Mouse (Mus musculus): ENCODE data around the gene Prkar1b. TPM values are rescaled to one million over a fixed set of nuclear protein-coding genes. Genes with fewer than 3 reads are reported as not detected.
A peak's percentile ranks its signal among the peaks of the same experiment; 100 is the strongest.

Prkar1b gene
- polyA plus RNA-seq, 1 experiment from 2014 or later: 9.4 TPM

DNA sequence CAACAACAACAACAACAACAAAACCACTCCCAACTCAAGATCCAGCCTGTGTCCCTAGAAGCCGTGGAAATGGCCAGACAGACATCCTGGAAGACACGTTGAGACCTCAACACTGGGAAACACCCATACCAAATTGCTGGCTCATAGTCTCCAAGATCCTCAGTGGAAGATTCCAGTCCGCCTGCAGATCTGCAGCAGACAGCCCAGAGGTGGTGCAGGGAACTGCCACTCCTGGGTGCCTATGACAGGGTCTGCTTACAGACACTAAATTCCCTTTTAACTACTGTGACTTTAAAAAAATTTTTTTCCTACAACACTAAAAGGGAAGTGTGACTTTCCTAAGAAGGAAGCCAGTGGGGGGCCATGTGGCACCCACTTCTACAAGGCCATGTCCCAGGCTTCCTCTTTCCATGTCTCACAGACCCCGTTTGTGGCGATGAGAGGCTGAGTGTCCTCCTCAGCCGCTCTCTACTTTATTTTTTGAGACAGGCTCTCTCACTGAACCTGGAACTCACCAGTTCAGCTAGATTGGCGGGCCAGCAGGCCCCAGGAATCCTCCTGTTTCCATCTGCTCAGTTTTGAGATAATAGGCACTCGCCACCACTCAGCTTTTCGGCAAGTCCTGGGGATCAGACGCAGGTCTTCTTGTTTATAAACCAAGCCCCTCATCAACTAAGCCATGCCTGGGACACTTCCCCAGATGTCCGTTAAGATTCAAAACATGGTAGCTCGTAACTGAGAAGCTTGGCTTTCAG is 125.3 kb downstream of the Prkar1b start:
- Histone ChIP-seq H3K4me1 (peaks cover 8% of the 10 kb centered on the region), H3K9ac (no peak overlapping the region), H3K36me3 (no peaks in the 10 kb centered on the region), H3K27me3 (replicated peaks) (no peaks in the 10 kb centered on the region), H3K4me3 (no peak overlapping the region), H3K4me2 (no peak overlapping the region), H3K27ac (replicated peaks) (no peak overlapping the region), H3K9me3 (no peaks in the 10 kb centered on the region)
- no peak for ATAC-seq (ENCODE audit: extremely low read depth, insufficient number of reproducible peaks, low FRiP score, low TSS enrichment)
- WGBS: 42% methylated on average over 12 of the region's 12 CpGs

DNA sequence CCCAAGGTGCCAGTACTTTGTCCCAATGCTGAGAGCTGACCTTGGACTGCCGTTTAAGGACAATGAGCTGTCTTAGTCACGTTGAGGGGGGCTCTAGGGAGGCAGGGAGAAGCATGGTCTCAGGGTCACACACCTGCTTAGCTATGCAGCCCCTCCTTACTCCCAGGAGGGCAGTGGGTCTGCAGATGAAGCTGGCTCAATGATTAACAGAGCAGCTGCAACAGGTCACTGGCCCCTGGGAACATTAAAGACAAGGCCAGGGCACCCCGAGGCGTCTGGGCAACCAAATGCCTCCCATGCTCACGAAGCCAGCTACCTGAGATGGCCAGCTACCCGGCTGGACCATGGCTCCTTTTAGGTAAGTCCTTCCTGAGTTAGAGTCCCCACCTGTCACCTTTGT is 129.2 kb downstream of the Prkar1b start:
- Histone ChIP-seq H3K27ac (replicated peaks) (no peak overlapping the region), H3K36me3 (no peaks in the 10 kb centered on the region), H3K9ac (no peak overlapping the region), H3K27me3 (replicated peaks) (no peaks in the 10 kb centered on the region), H3K9me3 (no peaks in the 10 kb centered on the region), H3K4me1 (peaks cover 24% of the 10 kb centered on the region), H3K4me3 (no peak overlapping the region), H3K4me2 (no peak overlapping the region)
- ATAC-seq (ENCODE audit: extremely low read depth, insufficient number of reproducible peaks, low FRiP score, low TSS enrichment): no peak
- WGBS: 68% methylated on average over 6 of the region's 6 CpGs

DNA sequence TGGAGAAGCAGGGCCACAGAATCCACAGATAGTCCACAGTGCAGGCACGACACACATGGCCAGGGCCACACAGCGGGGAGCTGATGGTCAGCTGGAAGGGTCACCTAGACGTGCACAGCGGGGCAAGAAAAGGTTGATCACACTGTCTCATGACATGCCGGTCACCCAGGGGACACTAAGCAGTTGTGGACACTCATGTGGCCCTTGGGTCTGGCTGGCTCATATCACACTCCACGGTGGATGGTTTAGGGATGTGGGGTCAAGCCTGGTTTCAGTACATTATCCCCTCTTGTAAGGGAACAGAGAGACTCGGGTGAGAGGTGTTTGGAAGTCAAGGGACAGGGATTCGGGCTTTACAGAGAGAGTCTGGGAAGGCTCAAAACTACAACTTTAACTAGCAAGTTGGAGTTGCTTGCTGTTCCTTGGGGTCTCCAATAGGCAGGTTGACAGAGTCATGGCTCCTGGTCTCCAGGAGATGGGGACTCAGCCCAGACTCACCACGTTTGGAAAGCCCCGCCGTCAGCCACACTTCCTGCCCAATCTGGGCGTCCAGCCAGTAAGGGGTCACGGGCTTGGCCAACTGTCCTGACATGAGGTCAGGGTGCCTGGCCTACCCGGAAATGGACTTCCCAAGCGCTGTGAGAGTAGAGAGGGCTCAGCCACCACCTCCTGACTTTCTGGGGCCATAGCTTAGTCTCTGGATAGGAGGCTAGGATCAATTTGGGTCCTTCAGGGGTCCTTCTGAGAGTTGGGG is 132.3 kb downstream of the Prkar1b start:
- no peak overlapping the region for H3K27ac ChIP-seq (replicated peaks)
- WGBS: 58% methylated on average over 15 of the region's 15 CpGs
- no peak for ATAC-seq (ENCODE audit: extremely low read depth, insufficient number of reproducible peaks, low FRiP score, low TSS enrichment)

DNA sequence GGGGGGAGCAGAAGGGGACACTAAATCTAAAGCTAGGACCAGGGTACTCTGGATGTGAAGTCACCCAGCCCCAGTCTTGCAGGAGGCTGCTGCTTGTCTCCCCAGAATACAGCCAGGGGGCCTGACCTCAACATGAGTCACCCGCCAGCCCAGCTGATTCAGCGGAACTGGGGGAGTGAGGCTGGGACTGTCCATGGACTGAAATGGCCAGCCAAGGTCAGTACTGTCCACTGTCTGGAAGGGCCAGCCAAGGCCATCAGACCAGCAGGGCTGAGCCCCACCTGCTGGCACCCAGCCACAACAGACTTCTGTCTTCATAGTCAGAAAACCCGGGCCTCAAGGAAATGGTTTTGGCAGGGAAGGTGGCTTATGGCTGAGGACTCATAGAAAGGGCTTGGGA is 134.7 kb downstream of the Prkar1b start:
- H3K9ac ChIP-seq: no peak overlapping the region
- H3K4me1 ChIP-seq: peaks cover 28% of the 10 kb centered on the region
- H3K4me3 ChIP-seq: no peak overlapping the region
- no peaks in the 10 kb centered on the region for H3K27me3 ChIP-seq (replicated peaks)
- WGBS: 51% methylated on average over 3 of the region's 3 CpGs
- no peak overlapping the region for H3K27ac ChIP-seq (replicated peaks)
- H3K36me3 ChIP-seq: no peaks in the 10 kb centered on the region
- no peak overlapping the region for H3K4me2 ChIP-seq
- H3K9me3 ChIP-seq: no peaks in the 10 kb centered on the region
- no peak for ATAC-seq (ENCODE audit: extremely low read depth, insufficient number of reproducible peaks, low FRiP score, low TSS enrichment)

More for the DNA sequence above, 132.3 kb downstream of the Prkar1b start:
- no peak overlapping the region for H3K4me3 ChIP-seq
- H3K4me1 ChIP-seq: peaks cover 28% of the 10 kb centered on the region
- H3K27me3 ChIP-seq (replicated peaks): no peaks in the 10 kb centered on the region
- no peaks in the 10 kb centered on the region for H3K36me3 ChIP-seq
- H3K9me3 ChIP-seq: no peaks in the 10 kb centered on the region
- no peak overlapping the region for H3K4me2 ChIP-seq
- H3K9ac ChIP-seq: no peak overlapping the region

DNA sequence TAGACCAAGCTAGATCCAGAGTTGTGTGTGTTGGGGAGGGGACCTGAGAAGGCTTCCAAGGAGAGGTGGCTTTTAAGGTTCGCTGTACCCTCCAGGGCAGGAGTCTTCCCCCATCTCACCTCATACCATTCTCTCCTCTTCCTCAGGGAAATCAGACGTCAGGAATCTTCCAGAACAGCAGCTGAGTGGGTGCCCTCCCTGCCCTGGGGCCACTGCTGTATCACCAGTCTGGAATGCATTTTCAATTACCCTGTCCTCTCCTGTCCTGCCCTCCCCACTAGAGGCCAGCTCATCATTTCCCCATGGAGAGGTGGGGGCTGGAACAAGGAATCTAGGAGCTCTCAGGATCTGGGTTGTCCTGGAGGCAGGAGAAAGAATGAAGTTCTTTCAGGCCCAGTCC is 139.2 kb downstream of the Prkar1b start:
- ATAC-seq (ENCODE audit: extremely low read depth, insufficient number of reproducible peaks, low FRiP score, low TSS enrichment): no peak
- Histone ChIP-seq H3K27me3 (replicated peaks) (peaks cover 19% of the 10 kb centered on the region; the same call in 1 of the 2 replicates), H3K4me3 (no peak overlapping the region), H3K36me3 (no peaks in the 10 kb centered on the region), H3K27ac (replicated peaks) (no peak overlapping the region), H3K4me1 (peaks cover 12% of the 10 kb centered on the region), H3K9me3 (no peaks in the 10 kb centered on the region), H3K4me2 (no peak overlapping the region), H3K9ac (no peak overlapping the region)
- 41% methylated on average over 2 of the region's 2 CpGs for WGBS

DNA sequence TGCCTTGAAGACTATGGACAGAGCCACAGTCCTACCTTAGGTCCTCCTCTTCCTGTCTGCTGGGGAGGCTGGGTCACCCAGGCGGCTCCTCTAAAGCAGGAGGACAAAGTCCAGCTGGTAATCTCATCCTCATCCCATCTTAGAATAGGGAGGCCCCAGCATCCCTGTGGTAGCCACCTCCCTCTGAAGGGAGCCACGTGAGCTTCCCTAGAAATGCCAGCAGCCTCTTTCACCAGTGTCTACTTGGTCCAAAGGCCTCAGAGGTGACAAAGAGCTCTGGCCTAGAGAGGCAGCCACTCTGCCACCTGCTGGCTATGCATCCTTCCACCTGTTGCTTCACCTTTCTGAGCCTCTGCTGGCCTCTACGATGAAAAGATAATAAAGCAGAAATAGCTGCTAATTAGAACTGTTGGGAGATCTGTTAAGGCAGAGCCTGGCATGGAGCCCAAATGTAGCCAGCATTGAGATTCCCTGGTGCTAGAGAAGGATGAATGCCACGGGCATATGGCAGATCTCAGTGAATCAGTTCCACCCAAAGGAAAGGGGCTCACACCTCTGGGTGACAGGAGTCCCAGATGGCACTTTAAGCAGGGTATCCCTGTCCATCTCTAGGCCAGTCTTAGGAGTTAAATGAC is 142.5 kb downstream of the Prkar1b start:
- Histone ChIP-seq H3K9ac (no peak overlapping the region), H3K27me3 (replicated peaks) (peaks cover 25% of the 10 kb centered on the region; the same call in 1 of the 2 replicates), H3K36me3 (no peaks in the 10 kb centered on the region), H3K4me3 (no peak overlapping the region), H3K4me2 (no peak overlapping the region), H3K4me1 (no peaks in the 10 kb centered on the region), H3K27ac (replicated peaks) (no peak overlapping the region), H3K9me3 (0 out of 2 replicates have a peak, but pooled peaks cover under 1% of the 10 kb centered on the region)
- no peak for ATAC-seq (ENCODE audit: extremely low read depth, insufficient number of reproducible peaks, low FRiP score, low TSS enrichment)
- WGBS: 46% methylated on average over 4 of the region's 4 CpGs

DNA sequence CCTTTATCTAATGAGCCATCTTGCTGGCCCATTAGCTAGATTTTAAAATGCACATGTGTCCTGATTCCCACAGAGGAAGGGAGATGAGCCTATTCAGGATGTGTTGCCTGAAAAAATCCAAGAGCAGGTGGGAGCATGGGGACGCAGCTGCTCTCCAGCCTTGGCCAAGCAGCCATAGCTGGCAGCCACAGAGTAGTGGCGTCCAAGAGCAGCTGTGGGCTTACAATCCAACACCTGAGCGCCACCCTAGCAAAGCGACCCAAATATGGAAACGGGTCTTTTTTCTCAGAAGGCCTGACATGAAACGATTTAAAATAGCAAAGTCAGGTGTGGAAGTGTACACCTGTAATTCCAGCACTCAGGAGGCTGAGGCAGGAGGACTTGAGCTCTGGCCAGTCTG is 145.2 kb downstream of the Prkar1b start:
- no peak overlapping the region for H3K4me3 ChIP-seq
- H3K4me1 ChIP-seq: 0 out of 2 replicates have a peak, but pooled peaks cover 2% of the 10 kb centered on the region
- H3K27me3 ChIP-seq (replicated peaks): peaks cover 29% of the 10 kb centered on the region
- H3K27ac ChIP-seq (replicated peaks): no peak overlapping the region
- H3K4me2 ChIP-seq: no peak overlapping the region
- H3K36me3 ChIP-seq: no peaks in the 10 kb centered on the region
- 75% methylated on average over 6 of the region's 6 CpGs for WGBS
- peaks cover 5% of the 10 kb centered on the region; the same call in 1 of the 2 replicates for H3K9me3 ChIP-seq
- ATAC-seq (ENCODE audit: extremely low read depth, insufficient number of reproducible peaks, low FRiP score, low TSS enrichment): no peak
- H3K9ac ChIP-seq: no peak overlapping the region

DNA sequence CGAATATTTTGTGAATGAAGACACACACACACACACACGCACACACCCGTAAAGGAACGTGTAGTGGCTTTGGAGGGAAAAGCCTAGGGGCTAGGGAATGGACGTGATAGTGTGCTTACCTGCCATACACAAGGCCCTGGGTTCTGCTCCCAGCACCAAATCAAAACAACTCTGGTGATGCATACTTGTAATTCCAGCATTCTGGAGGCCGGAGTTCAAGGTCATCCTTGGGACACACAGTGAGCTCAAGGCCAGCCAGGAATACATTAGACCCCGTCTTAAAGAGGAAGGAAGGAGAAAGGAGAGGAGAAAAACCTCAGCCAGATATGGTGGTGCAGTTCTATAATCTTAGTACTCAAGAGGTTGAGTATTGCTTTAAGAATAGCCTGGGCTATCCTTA is 150.1 kb downstream of the Prkar1b start:
- Histone ChIP-seq H3K36me3 (no peaks in the 10 kb centered on the region), H3K27me3 (replicated peaks) (peaks cover 44% of the 10 kb centered on the region), H3K9me3 (peaks cover 5% of the 10 kb centered on the region; the same call in 1 of the 2 replicates), H3K9ac (no peak overlapping the region), H3K4me1 (peaks cover 37% of the 10 kb centered on the region), H3K27ac (replicated peaks) (no peak overlapping the region), H3K4me3 (no peak overlapping the region), H3K4me2 (no peak overlapping the region)
- 69% methylated on average over 7 of the region's 7 CpGs for WGBS
- no peak for ATAC-seq (ENCODE audit: extremely low read depth, insufficient number of reproducible peaks, low FRiP score, low TSS enrichment)

DNA sequence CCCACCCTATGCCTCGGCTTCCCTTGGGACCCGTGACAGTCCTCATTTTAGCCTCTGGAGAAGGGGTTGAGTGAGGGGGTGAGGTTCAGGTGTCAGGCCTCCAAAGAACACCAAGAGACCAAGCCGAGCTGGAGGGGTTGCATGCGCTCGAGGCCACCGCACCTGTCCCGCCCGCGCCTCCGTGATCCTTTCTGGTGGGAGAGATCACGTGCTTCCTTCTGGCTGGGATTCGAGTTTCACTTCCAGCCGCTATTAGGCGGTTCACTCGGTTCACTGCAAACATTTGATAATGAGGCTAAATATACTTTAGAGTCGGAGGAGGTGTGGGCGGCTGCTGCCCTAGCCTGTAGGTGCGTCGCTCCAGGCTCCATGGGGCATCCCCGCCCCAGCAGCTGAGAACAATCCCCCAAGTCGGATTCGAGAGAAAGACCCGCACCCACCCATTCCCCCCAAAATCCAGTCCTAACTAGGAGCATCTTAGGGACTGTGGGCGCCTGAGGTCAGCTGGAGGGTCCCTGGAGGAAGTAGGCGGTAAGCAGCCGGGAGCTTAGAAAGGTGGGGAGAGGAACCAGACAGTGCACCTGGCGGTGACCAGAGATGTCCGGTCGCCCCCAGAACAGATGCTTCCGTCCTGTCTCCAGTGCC is 151.7 kb downstream of the Prkar1b start:
- Histone ChIP-seq H3K4me3 (peak overlapping the region; percentile 83), H3K27ac (replicated peaks) (peak overlapping the region; percentile 99), H3K36me3 (no peaks in the 10 kb centered on the region), H3K9me3 (peaks cover 5% of the 10 kb centered on the region; the same call in 1 of the 2 replicates), H3K4me1 (peaks cover 49% of the 10 kb centered on the region), H3K9ac (peak overlapping the region; percentile 96), H3K4me2 (peak overlapping the region; percentile 90), H3K27me3 (replicated peaks) (peaks cover 51% of the 10 kb centered on the region)
- no peak for ATAC-seq (ENCODE audit: extremely low read depth, insufficient number of reproducible peaks, low FRiP score, low TSS enrichment)
- WGBS: 4% methylated on average over 30 of the region's 30 CpGs

DNA sequence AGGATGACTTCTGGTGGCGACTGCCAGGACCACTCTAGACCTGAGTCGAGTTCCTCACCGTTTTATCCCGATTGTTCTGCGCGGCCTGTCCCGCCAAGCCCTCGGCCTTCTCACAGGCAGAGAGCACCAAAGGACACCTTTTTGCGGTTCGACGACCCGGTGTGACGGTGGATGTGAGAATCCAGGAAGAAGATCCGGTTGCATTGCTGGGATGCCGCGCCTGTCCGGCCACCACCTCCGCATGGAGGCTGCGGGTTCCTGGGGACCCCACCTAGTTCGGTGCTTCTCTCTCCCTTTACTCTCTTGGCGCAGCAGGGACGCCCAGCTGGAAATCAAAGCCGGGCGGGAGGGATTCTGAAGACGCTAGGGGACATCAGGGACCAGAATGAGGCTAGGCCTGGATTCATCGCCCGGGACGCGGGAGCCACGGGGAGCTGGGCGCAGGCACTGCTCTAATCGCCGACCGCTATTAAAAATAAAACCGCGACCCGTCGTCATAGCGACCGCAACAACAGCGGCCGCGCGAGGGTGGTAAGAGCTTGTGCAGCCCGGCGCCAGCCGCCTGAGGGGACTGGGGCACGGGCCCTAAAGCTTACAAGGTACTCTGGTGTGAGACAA is 152.5 kb downstream of the Prkar1b start, which contains the start of gene Pdgfa:
TSS of gene Pdgfa (minus strand) at position 200 of the 618 bp plus-strand sequence.
- peak within 1 kb of the TSS; percentile 99 for H3K27ac ChIP-seq (replicated peaks)
- peaks cover 5% of the 10 kb centered on the region; the same call in 1 of the 2 replicates for H3K9me3 ChIP-seq
- no peaks in the 10 kb centered on the region for H3K36me3 ChIP-seq
- peak within 1 kb of the TSS; percentile 90 for H3K4me2 ChIP-seq
- no peak for ATAC-seq (ENCODE audit: extremely low read depth, insufficient number of reproducible peaks, low FRiP score, low TSS enrichment)
- WGBS: 4% methylated on average over 48 of the region's 48 CpGs
- H3K27me3 ChIP-seq (replicated peaks): peaks cover 58% of the 10 kb centered on the region
- peak within 1 kb of the TSS; percentile 96 for H3K9ac ChIP-seq
- H3K4me1 ChIP-seq: peaks cover 56% of the 10 kb centered on the region
- H3K4me3 ChIP-seq: peak within 1 kb of the TSS; percentile 83

Measured in heart, embryonic 13.5 days (tissue).